Mouse (Mus musculus) heart, embryonic 12.5 days (tissue): ENCODE measurements around the gene Olfr1434. TPM values are rescaled to one million over a fixed set of nuclear protein-coding genes. Genes with fewer than 3 reads are reported as not detected.
"Not testable (repeated sequence)": the region's sequence is repeated elsewhere in the genome, so short reads cannot be mapped to it uniquely, and the experiment has no call there.

ENCODE experiments used
- ATAC-seq: fragments of 200-750 bp; cut with Nextera tagmentation; 2 replicates; pipeline ENCODE4 v1.8.0; 2017; ENCODE audit warnings: moderate TSS enrichment, moderate library complexity; ENCODE audit not compliant: insufficient number of reproducible peaks, low FRiP score
- H3K27ac ChIP-seq: fragments of 300-500 bp; sonication (generic); 2 replicates; pipeline ENCODE4 v1.5.1; 2016; ENCODE audit warnings: mild to moderate bottlenecking, moderate library complexity; ENCODE audit not compliant: poor library complexity, severe bottlenecking
- H3K27me3 ChIP-seq: fragments of 300-500 bp; sonication (generic); replicated peaks from 2 replicates; pipeline ENCODE4 v1.6.1; 2016; ENCODE audit warnings: mild to moderate bottlenecking, moderate library complexity
- H3K36me3 ChIP-seq: fragments of 300-500 bp; sonication (generic); 2 replicates; pipeline ENCODE4 v1.6.1; 2016; ENCODE audit warnings: mild to moderate bottlenecking, moderate library complexity
- H3K4me1 ChIP-seq: fragments of 300-500 bp; sonication (generic); replicated peaks from 2 replicates; pipeline ENCODE4 v1.6.1; 2016; ENCODE audit warnings: mild to moderate bottlenecking
- H3K4me2 ChIP-seq: fragments of 300-500 bp; sonication (generic); 2 replicates; pipeline ENCODE4 v1.6.1; 2016; ENCODE audit warnings: mild to moderate bottlenecking, moderate library complexity
- H3K4me3 ChIP-seq: fragments of 300-500 bp; sonication (generic); 2 replicates; pipeline ENCODE4 v1.5.1; 2016; ENCODE audit warnings: mild to moderate bottlenecking
- H3K9ac ChIP-seq: fragments of 300-500 bp; sonication (generic); 2 replicates; pipeline ENCODE4 v1.6.1; 2016; ENCODE audit warnings: mild to moderate bottlenecking, moderate library complexity
- H3K9me3 ChIP-seq: fragments of 300-500 bp; sonication (generic); replicated peaks from 2 replicates; pipeline ENCODE4 v1.6.1; 2016; ENCODE audit warnings: mild to moderate bottlenecking, moderate library complexity
- WGBS: fragments of 180-500 bp; shearing (Covaris S2); methylation state at CpG from one replicate; pipeline ENCODE4 v1.1.7; 2016; 5-methylcytosine and 5-hydroxymethylcytosine counted together
- polyA plus RNA-seq: library from polyadenylated mRNA; unstranded; fragments of >200 nt; fragmentation: Nextera tagmentation; extraction: Ambion mirVana; gene quantifications from 2 replicates; pipeline ENCODE4 v1.2.1, GENCODE M21; 2016

The Olfr1434 gene
- polyA plus RNA-seq: not detected in 2 replicates

GRCm38 (mm10) chr19:12279554-12279953 is at the start of gene Olfr1434:
Olfr1434 (plus strand) TSS chr19:12279854.
- no peak within 1 kb of the TSS for H3K9ac ChIP-seq
- H3K4me3 ChIP-seq: no peak within 1 kb of the TSS
- no peaks in the 10 kb centered on the region for H3K4me1 ChIP-seq
- H3K27me3 ChIP-seq: no peaks in the 10 kb centered on the region
- no peak within 1 kb of the TSS for H3K27ac ChIP-seq
- no peaks in the 10 kb centered on the region for H3K9me3 ChIP-seq
- no peak for ATAC-seq
- 55% methylated on average over 2 of the region's 2 CpGs for WGBS
- no peak within 1 kb of the TSS for H3K4me2 ChIP-seq
- no peaks in the 10 kb centered on the region for H3K36me3 ChIP-seq

GRCm38 (mm10) chr19:12232496-12232895 is 47.2 kb upstream of the Olfr1434 start, which contains the start of gene Olfr1432:
Olfr1432 (minus strand) TSS chr19:12232596.
- not testable (repeated sequence) for H3K4me1 ChIP-seq, H3K4me2 ChIP-seq, H3K9me3 ChIP-seq, H3K36me3 ChIP-seq, ATAC-seq, H3K27me3 ChIP-seq, H3K27ac ChIP-seq, H3K4me3 ChIP-seq, H3K9ac ChIP-seq

GRCm38 (mm10) chr19:12241559-12241958 is 38.1 kb upstream of the Olfr1434 start, which contains the start of gene Olfr262:
Olfr262 (minus strand) TSS chr19:12241659.
- Histone ChIP-seq H3K27ac (no peak within 1 kb of the TSS), H3K27me3 (no peaks in the 10 kb centered on the region), H3K4me1 (no peaks in the 10 kb centered on the region), H3K9me3 (no peaks in the 10 kb centered on the region), H3K4me3 (no peak within 1 kb of the TSS), H3K9ac (no peak within 1 kb of the TSS), H3K36me3 (no peaks in the 10 kb centered on the region), H3K4me2 (no peak within 1 kb of the TSS)
- no peak for ATAC-seq
- WGBS: 63% methylated on average over 1 of the region's 1 CpGs

GRCm38 (mm10) chr19:12260732-12261131 is 18.9 kb upstream of the Olfr1434 start, which contains the start of gene Olfr235:
Olfr235 (plus strand) TSS chr19:12261032.
- Histone ChIP-seq H3K4me1 (no peaks in the 10 kb centered on the region), H3K36me3 (no peaks in the 10 kb centered on the region), H3K27me3 (no peaks in the 10 kb centered on the region), H3K9me3 (no peaks in the 10 kb centered on the region), H3K9ac (no peak within 1 kb of the TSS), H3K4me2 (no peak within 1 kb of the TSS), H3K27ac (no peak within 1 kb of the TSS), H3K4me3 (no peak within 1 kb of the TSS)
- 49% methylated on average over 1 of the region's 1 CpGs for WGBS
- ATAC-seq: no peak

- no peaks in the 10 kb centered on the region for H3K36me3 ChIP-seq
- H3K27ac ChIP-seq: no peak overlapping the region
- no peak for ATAC-seq
- H3K4me1 ChIP-seq: no peaks in the 10 kb centered on the region
- no peaks in the 10 kb centered on the region for H3K9me3 ChIP-seq
- H3K27me3 ChIP-seq: no peaks in the 10 kb centered on the region
- H3K4me3 ChIP-seq: no peak overlapping the region
- no peak overlapping the region for H3K4me2 ChIP-seq
- H3K9ac ChIP-seq: no peak overlapping the region
These were observed 13.3 kb downstream of the Olfr1434 start for GRCm38 (mm10) chr19:12292979-12293378.

- not testable (repeated sequence) for H3K4me2 ChIP-seq, H3K36me3 ChIP-seq, H3K4me1 ChIP-seq, H3K9ac ChIP-seq, H3K4me3 ChIP-seq, H3K9me3 ChIP-seq, H3K27ac ChIP-seq, H3K27me3 ChIP-seq, ATAC-seq
- 71% methylated on average over 1 of the region's 1 CpGs for WGBS
These were observed 19.4 kb downstream of the Olfr1434 start, which contains the start of gene Olfr1436 for GRCm38 (mm10) chr19:12299030-12299429. Olfr1436 (minus strand) TSS chr19:12299130.

GRCm38 (mm10) chr19:12325001-12325400 is 45.3 kb downstream of the Olfr1434 start, which contains the start of gene Olfr1437:
Olfr1437 (minus strand) TSS chr19:12325101.
- 73% methylated on average over 2 of the region's 2 CpGs for WGBS
- Histone ChIP-seq H3K9ac (no peak within 1 kb of the TSS), H3K27ac (no peak within 1 kb of the TSS), H3K27me3 (no peaks in the 10 kb centered on the region), H3K9me3 (no peaks in the 10 kb centered on the region), H3K4me2 (no peak within 1 kb of the TSS), H3K36me3 (no peaks in the 10 kb centered on the region), H3K4me1 (no peaks in the 10 kb centered on the region), H3K4me3 (no peak within 1 kb of the TSS)
- no peak for ATAC-seq

Other genes with a start within 250 kb of the Olfr1434 start
- gene Olfr1423, start 238.5 kb upstream of the Olfr1434 start, polyA plus RNA-seq: not detected in 2 replicates
- gene Olfr1424, start 217.2 kb upstream of the Olfr1434 start, polyA plus RNA-seq: not detected in 2 replicates
- gene Olfr1425, start 202.1 kb upstream of the Olfr1434 start, polyA plus RNA-seq: not detected in 2 replicates
- not detected in 2 replicates for gene Olfr1426, start 187.8 kb upstream of the Olfr1434 start, polyA plus RNA-seq
- gene Olfr1427, start 176.5 kb upstream of the Olfr1434 start, polyA plus RNA-seq: not detected in 2 replicates
- not detected in 2 replicates for gene Olfr1428, start 164.0 kb upstream of the Olfr1434 start, polyA plus RNA-seq
- gene Olfr76, start 156.7 kb upstream of the Olfr1434 start, polyA plus RNA-seq: not detected in 2 replicates
- gene Olfr1555-ps1, start 109.7 kb upstream of the Olfr1434 start, polyA plus RNA-seq: not detected in 2 replicates
- not detected in 2 replicates for gene Olfr1431, start 79.2 kb upstream of the Olfr1434 start, polyA plus RNA-seq
- gene Olfr1432, start 47.3 kb upstream of the Olfr1434 start, polyA plus RNA-seq: not detected in 2 replicates
- gene Olfr262, start 38.2 kb upstream of the Olfr1434 start, polyA plus RNA-seq: not detected in 2 replicates
- not detected in 2 replicates for gene Olfr235, start 18.8 kb upstream of the Olfr1434 start, polyA plus RNA-seq
- not detected in 2 replicates for gene Olfr1436, start 19.3 kb downstream of the Olfr1434 start, polyA plus RNA-seq
- not detected in 2 replicates for gene Olfr1437, start 45.2 kb downstream of the Olfr1434 start, polyA plus RNA-seq
- gene Olfr1438-ps1, start 56.1 kb downstream of the Olfr1434 start, polyA plus RNA-seq: not detected in 2 replicates
- not detected in 2 replicates for gene Olfr1440, start 107.4 kb downstream of the Olfr1434 start, polyA plus RNA-seq
- not detected in 2 replicates for gene Olfr1441, start 137.6 kb downstream of the Olfr1434 start, polyA plus RNA-seq
- gene Pfpl, start 148.1 kb downstream of the Olfr1434 start, polyA plus RNA-seq: not detected in 2 replicates
- gene Mpeg1, start 180.9 kb downstream of the Olfr1434 start, polyA plus RNA-seq: 0.06 and 0.18 TPM in 2 replicates
- 1.4 and 1.7 TPM in 2 replicates for gene Dtx4, start 221.6 kb downstream of the Olfr1434 start, polyA plus RNA-seq